Mouse (Mus musculus) neural tube, embryonic 11.5 days (tissue): ENCODE results near the gene Gm26602. TPM values are rescaled to one million over a fixed set of nuclear protein-coding genes. Genes with fewer than 3 reads are reported as not detected.
A peak's percentile ranks its signal among the peaks of the same experiment; 100 is the strongest.
"Not testable (repeated sequence)": the region's sequence is repeated elsewhere in the genome, so short reads cannot be mapped to it uniquely, and the experiment has no call there.

Source experiments
- ATAC-seq: fragments of 200-750 bp; cut with Nextera tagmentation; 2 replicates; pipeline ENCODE4 v1.8.0; 2017; ENCODE audit warnings: moderate number of reproducible peaks, mild to moderate bottlenecking, moderate TSS enrichment, moderate library complexity; ENCODE audit not compliant: insufficient read depth, low FRiP score, low TSS enrichment
- DNase-seq: peaks from one replicate; pipeline ENCODE4 v3.0.0-alpha.2; 2015; ENCODE audit warnings: low spot score
- H3K27ac ChIP-seq: fragments of 300-500 bp; sonication (generic); 2 replicates; pipeline ENCODE4 v1.5.1; 2014; ENCODE audit warnings: low read depth, mild to moderate bottlenecking, low read length
- H3K27me3 ChIP-seq: fragments of 300-500 bp; sonication (generic); 2 replicates; pipeline ENCODE4 v1.6.1; 2014; ENCODE audit warnings: mild to moderate bottlenecking, low read length, mixed read lengths; ENCODE audit not compliant: control insufficient read depth, insufficient read depth
- H3K36me3 ChIP-seq: fragments of 300-500 bp; sonication (generic); 2 replicates; pipeline ENCODE4 v1.6.1; 2014; ENCODE audit warnings: mild to moderate bottlenecking, low read length, moderate library complexity, mixed read lengths; ENCODE audit not compliant: control insufficient read depth, insufficient read depth
- H3K4me1 ChIP-seq: fragments of 300-500 bp; sonication (generic); 2 replicates; pipeline ENCODE4 v1.6.1; 2014; ENCODE audit warnings: low read length, mixed read lengths; ENCODE audit not compliant: control insufficient read depth, insufficient read depth
- H3K4me2 ChIP-seq: fragments of 300-500 bp; sonication (generic); 2 replicates; pipeline ENCODE4 v1.6.1; 2014; ENCODE audit warnings: low read depth, mild to moderate bottlenecking, moderate library complexity
- H3K4me3 ChIP-seq: fragments of 300-500 bp; sonication (generic); 2 replicates; pipeline ENCODE4 v1.5.1; 2014; ENCODE audit warnings: low read depth, low read length
- H3K9ac ChIP-seq: fragments of 300-500 bp; sonication (generic); 2 replicates; pipeline ENCODE4 v1.6.1; 2014; ENCODE audit warnings: mild to moderate bottlenecking, low read length
- H3K9me3 ChIP-seq: fragments of 300-500 bp; sonication (generic); 2 replicates; pipeline ENCODE4 v1.6.1; 2016; ENCODE audit warnings: low read length; ENCODE audit not compliant: control insufficient read depth
- WGBS: fragments of 180-500 bp; shearing (Covaris S2); extraction: QIAGEN DNeasy Blood & Tissue Kit; methylation state at CpG from one replicate; pipeline ENCODE4 v1.1.7; 2014; 5-methylcytosine and 5-hydroxymethylcytosine counted together
- polyA plus RNA-seq: library from polyadenylated mRNA; unstranded; fragments of >200 nt; fragmentation: Nextera tagmentation; extraction: Ambion mirVana; gene quantifications from 2 replicates; pipeline ENCODE4 v1.2.1, GENCODE M21; 2014

The Gm26602 gene
- polyA plus RNA-seq, 1 experiment from 2014 or later = not detected

GRCm38 (mm10) chr10:79881981-79882380, 28.7 kb upstream of the Gm26602 start:
- Histone ChIP-seq H3K4me2 (peak overlapping the region; percentile 22), H3K4me3 (peak overlapping the region; percentile 13; the same call in 1 of the 2 replicates), H3K9ac (peak overlapping the region; percentile 32), H3K27ac (no peak overlapping the region), H3K36me3 (no peaks in the 10 kb centered on the region), H3K9me3 (no peaks in the 10 kb centered on the region), H3K4me1 (peaks cover 3% of the 10 kb centered on the region; the same call in 1 of the 2 replicates), H3K27me3 (peaks cover 9% of the 10 kb centered on the region; the same call in 1 of the 2 replicates)
- WGBS = 6% methylated on average over 22 of the region's 22 CpGs
- ATAC-seq (no peak), DNase-seq (no peak)

GRCm38 (mm10) chr10:79883297-79884084, 27.2 kb upstream of the Gm26602 start:
- peak; percentile 79 for DNase-seq
- no peak for ATAC-seq

GRCm38 (mm10) chr10:79884446-79884845, 26.2 kb upstream of the Gm26602 start:
- peaks cover 9% of the 10 kb centered on the region; the same call in 1 of the 2 replicates for H3K27me3 ChIP-seq
- no peak overlapping the region for H3K27ac ChIP-seq
- H3K4me3 ChIP-seq = no peak overlapping the region
- DNase-seq = no peak
- no peaks in the 10 kb centered on the region for H3K36me3 ChIP-seq
- H3K4me1 ChIP-seq = peaks cover 3% of the 10 kb centered on the region; the same call in 1 of the 2 replicates
- WGBS = 69% methylated on average over 4 of the region's 4 CpGs
- no peak for ATAC-seq
- H3K9ac ChIP-seq = no peak overlapping the region
- H3K9me3 ChIP-seq = no peaks in the 10 kb centered on the region
- H3K4me2 ChIP-seq = no peak overlapping the region

More at GRCm38 (mm10) chr10:79883297-79884084, 27.2 kb upstream of the Gm26602 start:
- H3K4me2 ChIP-seq = no peak overlapping the region; the same call in 1 of the 2 replicates
- no peaks in the 10 kb centered on the region for H3K36me3 ChIP-seq
- H3K4me3 ChIP-seq = no peak overlapping the region
- no peaks in the 10 kb centered on the region for H3K9me3 ChIP-seq
- peaks cover 9% of the 10 kb centered on the region; the same call in 1 of the 2 replicates for H3K27me3 ChIP-seq
- H3K4me1 ChIP-seq = peaks cover 3% of the 10 kb centered on the region; the same call in 1 of the 2 replicates
- WGBS = 14% methylated on average over 22 of the region's 22 CpGs
- no peak overlapping the region for H3K9ac ChIP-seq
- no peak overlapping the region for H3K27ac ChIP-seq

GRCm38 (mm10) chr10:79884938-79885337, 25.7 kb upstream of the Gm26602 start:
- not testable (repeated sequence) for H3K9ac ChIP-seq, H3K4me1 ChIP-seq, DNase-seq, H3K27ac ChIP-seq, H3K36me3 ChIP-seq, H3K4me3 ChIP-seq, ATAC-seq, H3K27me3 ChIP-seq, H3K4me2 ChIP-seq, H3K9me3 ChIP-seq
- 67% methylated on average over 2 of the region's 3 CpGs for WGBS

GRCm38 (mm10) chr10:79886054-79886453, 24.6 kb upstream of the Gm26602 start, which contains the start of gene Elane:
Gene Elane, plus strand, starts transcription at chr10:79886247.
- no peak for DNase-seq
- H3K4me1 ChIP-seq = peaks cover 3% of the 10 kb centered on the region; the same call in 1 of the 2 replicates
- 89% methylated on average over 6 of the region's 6 CpGs for WGBS
- no peak within 1 kb of the TSS for H3K4me2 ChIP-seq
- H3K36me3 ChIP-seq = no peaks in the 10 kb centered on the region
- H3K9ac ChIP-seq = no peak within 1 kb of the TSS
- no peak for ATAC-seq
- no peaks in the 10 kb centered on the region for H3K9me3 ChIP-seq
- no peak within 1 kb of the TSS for H3K4me3 ChIP-seq
- peaks cover 9% of the 10 kb centered on the region; the same call in 1 of the 2 replicates for H3K27me3 ChIP-seq
- no peak within 1 kb of the TSS for H3K27ac ChIP-seq

- Histone ChIP-seq H3K27me3 (peaks cover 9% of the 10 kb centered on the region; the same call in 1 of the 2 replicates), H3K27ac (no peak overlapping the region), H3K9ac (no peak overlapping the region), H3K9me3 (no peaks in the 10 kb centered on the region), H3K36me3 (no peaks in the 10 kb centered on the region), H3K4me2 (no peak overlapping the region), H3K4me3 (no peak overlapping the region), H3K4me1 (peaks cover 3% of the 10 kb centered on the region; the same call in 1 of the 2 replicates)
- DNase-seq (no peak), ATAC-seq (no peak)
- 76% methylated on average over 8 of the region's 8 CpGs for WGBS
Measured at GRCm38 (mm10) chr10:79886611-79887010, 24.0 kb upstream of the Gm26602 start.

GRCm38 (mm10) chr10:79889386-79889785, 21.3 kb upstream of the Gm26602 start:
- no peaks in the 10 kb centered on the region for H3K9me3 ChIP-seq
- H3K4me1 ChIP-seq = no peaks in the 10 kb centered on the region
- H3K9ac ChIP-seq = no peak overlapping the region
- H3K27ac ChIP-seq = no peak overlapping the region
- no peaks in the 10 kb centered on the region; the same call in 1 of the 2 replicates for H3K36me3 ChIP-seq
- DNase-seq = no peak
- ATAC-seq = no peak
- no peaks in the 10 kb centered on the region for H3K27me3 ChIP-seq
- no peak overlapping the region for H3K4me3 ChIP-seq
- 90% methylated on average over 2 of the region's 2 CpGs for WGBS
- H3K4me2 ChIP-seq = no peak overlapping the region

GRCm38 (mm10) chr10:79890670-79891069, 20.0 kb upstream of the Gm26602 start, which contains the start of gene Cfd:
Gene Cfd, plus strand, starts transcription at chr10:79890853.
- no peak for DNase-seq
- H3K4me1 ChIP-seq = no peaks in the 10 kb centered on the region
- H3K27me3 ChIP-seq = no peaks in the 10 kb centered on the region
- H3K9me3 ChIP-seq = no peaks in the 10 kb centered on the region
- peaks cover under 1% of the 10 kb centered on the region for H3K36me3 ChIP-seq
- no peak within 1 kb of the TSS for H3K4me3 ChIP-seq
- 35% methylated on average over 5 of the region's 5 CpGs for WGBS
- H3K4me2 ChIP-seq = no peak within 1 kb of the TSS
- H3K9ac ChIP-seq = no peak within 1 kb of the TSS
- no peak for ATAC-seq
- H3K27ac ChIP-seq = no peak within 1 kb of the TSS
